Mouse (Mus musculus): Measurements from ENCODE around the gene Ptn. TPM values are rescaled to one million over a fixed set of nuclear protein-coding genes. Genes with fewer than 3 reads are reported as not detected.

Gene Ptn
- polyA plus RNA-seq (2014; fragmentation: Illumina TruSeq; extraction: RNeasy Lipid Tissue Mini Kit (QIAGEN cat#74804); ENCODE audit: low replicate concordance) = 21.1 TPM

DNA sequence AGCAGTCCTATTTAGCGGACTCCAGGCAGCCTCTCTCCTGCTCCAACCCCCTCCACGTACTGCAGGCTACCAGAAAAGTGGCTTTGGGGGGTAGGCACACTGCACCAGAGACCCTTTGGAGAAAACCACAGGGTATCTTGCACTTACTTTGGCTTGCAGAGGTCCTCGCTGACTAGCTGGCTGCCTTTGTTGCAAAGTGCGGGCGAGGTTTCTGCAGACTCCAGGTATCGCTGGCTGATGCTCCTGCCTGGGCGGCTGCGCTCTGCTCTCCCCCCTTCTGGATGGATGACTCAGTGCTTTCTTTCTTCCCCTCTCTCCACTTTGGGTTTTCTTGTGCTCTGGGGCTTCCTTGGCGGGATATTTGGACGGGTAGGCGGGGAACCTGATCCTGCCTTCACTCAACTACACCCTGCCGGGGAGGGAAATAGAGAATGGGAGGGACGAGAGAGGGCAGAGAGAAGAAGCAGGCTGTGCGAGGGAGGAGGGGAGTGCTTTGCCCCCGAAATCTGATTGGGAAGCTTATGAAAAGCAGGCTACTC, at the start of gene Ptn:
TSS of gene Ptn (minus strand) at position 474 of the 539 bp plus-strand sequence.

